Mouse (Mus musculus): ENCODE data around the gene Tmem242. TPM values are rescaled to one million over a fixed set of nuclear protein-coding genes. Genes with fewer than 3 reads are reported as not detected.

Gene Tmem242
- 129 and 142 TPM in 2 replicates for polyA plus RNA-seq (2014; fragmentation: Nextera tagmentation; extraction: Ambion mirVana)

DNA sequence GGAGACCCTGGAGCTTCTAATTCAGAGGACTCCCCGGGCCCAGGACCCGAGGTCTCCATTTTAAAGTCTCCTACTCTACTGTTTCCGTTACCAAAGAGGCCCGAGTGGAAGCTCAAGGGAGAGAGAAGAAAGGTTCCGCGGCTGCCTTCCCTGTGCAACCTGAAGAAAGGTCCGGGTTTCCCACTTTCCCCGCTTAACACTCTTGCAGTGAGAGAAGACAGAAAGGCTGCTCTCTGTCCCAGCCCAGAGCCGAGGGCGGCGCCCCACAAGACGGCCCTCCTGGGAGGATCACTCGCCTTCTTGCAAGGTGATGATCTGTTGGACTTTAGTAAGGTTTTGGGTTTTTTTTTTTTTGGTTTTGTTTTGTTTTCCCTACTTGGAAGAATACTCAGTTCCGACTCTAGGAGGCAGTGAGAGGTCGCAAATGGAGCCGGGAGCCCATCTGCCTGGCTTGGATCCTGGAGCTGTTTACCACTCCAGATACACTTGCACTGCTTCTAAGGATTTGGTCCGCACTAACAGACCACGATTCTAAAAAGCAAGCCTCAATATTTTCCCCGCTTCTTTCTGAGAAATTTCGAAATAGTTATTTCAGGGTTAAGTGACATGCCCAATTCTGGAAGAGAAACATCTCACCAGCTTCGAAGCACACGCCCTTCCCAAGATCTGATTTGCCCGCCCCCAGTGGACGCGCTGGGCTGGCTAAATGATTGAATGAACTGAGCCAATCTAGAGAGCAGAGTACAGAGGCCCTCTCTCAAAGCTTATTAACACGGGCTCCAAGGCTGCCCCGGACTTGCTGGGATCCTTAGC, at the start of gene Tmem242:
Tmem242 (minus strand) TSS at position 101 of the 813 bp plus-strand sequence.
- peak within 1 kb of the TSS; percentile 10; the same call in 1 of the 2 replicates for H3K27ac ChIP-seq (ENCODE audit: low read depth, low read length)
- WGBS = under 1% methylated on average over 27 of the region's 27 CpGs
- peak within 1 kb of the TSS; percentile 46 for H3K4me2 ChIP-seq (replicated peaks; ENCODE audit: low read depth, low read length)
- H3K4me1 ChIP-seq (replicated peaks; ENCODE audit: control insufficient read depth, insufficient read depth, low read length) = 0 out of 2 replicates have a peak, but pooled peaks cover 2% of the 10 kb centered on the region
- DNase-seq (ENCODE audit: low spot score) (peak; percentile 95), ATAC-seq (ENCODE audit: low FRiP score) (peak; percentile 95)
- no peaks in the 10 kb centered on the region for H3K27me3 ChIP-seq (ENCODE audit: control insufficient read depth, insufficient read depth, low read length)
- no peaks in the 10 kb centered on the region for H3K36me3 ChIP-seq (ENCODE audit: control insufficient read depth, insufficient read depth, low read length)
- peak within 1 kb of the TSS; percentile 81 for H3K9ac ChIP-seq (ENCODE audit: low read depth, low read length)
- H3K4me3 ChIP-seq (ENCODE audit: low read depth, low read length) = peak within 1 kb of the TSS; percentile 58
- H3K9me3 ChIP-seq (ENCODE audit: control insufficient read depth, low read length) = no peaks in the 10 kb centered on the region

DNA sequence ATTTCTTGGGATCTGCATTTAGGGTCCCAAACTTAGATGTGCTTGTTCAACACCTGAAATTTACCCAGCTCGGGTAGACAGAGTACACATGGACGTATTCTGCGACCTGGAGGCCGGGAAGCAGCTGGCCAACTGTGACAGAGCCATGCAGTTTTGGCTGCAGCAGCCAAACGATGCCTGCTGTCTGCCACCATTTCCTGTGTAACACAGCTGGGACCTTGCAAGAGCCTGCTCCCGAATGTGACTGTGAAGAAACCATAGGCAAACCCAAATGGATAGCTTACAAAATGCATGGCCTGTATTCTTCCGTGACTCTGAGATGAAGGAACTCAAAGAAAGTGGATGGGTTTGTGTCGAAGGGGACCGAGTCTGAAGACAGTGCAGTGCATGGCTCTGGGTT, 48.1 kb upstream of the Tmem242 start:
- Histone ChIP-seq H3K4me3 (ENCODE audit: low read depth, low read length) (no peak overlapping the region), H3K4me2 (replicated peaks; ENCODE audit: low read depth, low read length) (no peak overlapping the region), H3K4me1 (replicated peaks; ENCODE audit: control insufficient read depth, insufficient read depth, low read length) (no peaks in the 10 kb centered on the region), H3K27me3 (ENCODE audit: control insufficient read depth, insufficient read depth, low read length) (no peaks in the 10 kb centered on the region), H3K9ac (ENCODE audit: low read depth, low read length) (no peak overlapping the region), H3K9me3 (ENCODE audit: control insufficient read depth, low read length) (no peaks in the 10 kb centered on the region), H3K27ac (ENCODE audit: low read depth, low read length) (no peak overlapping the region), H3K36me3 (ENCODE audit: control insufficient read depth, insufficient read depth, low read length) (no peaks in the 10 kb centered on the region)
- ATAC-seq (ENCODE audit: low FRiP score) (no peak), DNase-seq (ENCODE audit: low spot score) (no peak)
- WGBS = 76% methylated on average over 9 of the region's 9 CpGs

DNA sequence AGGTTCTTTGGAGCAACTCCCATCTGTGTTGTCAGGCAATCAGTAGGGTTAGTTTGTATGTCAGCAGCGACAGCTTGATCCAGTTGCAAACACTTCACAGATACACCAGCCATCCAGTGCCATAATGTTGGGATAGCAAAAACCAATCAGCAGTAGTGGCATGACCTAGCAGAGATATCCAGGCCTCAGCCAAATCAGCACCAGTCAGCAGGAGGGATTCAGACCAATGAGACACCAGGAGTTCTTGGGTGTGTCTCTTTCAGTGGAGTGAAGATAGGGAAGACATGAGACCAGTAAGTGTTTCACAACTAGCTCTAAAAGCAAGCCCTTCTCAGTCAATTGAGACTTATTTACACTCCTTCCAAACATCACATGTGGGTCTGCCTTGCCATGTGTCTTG, 44.6 kb upstream of the Tmem242 start:
- Histone ChIP-seq H3K36me3 (ENCODE audit: control insufficient read depth, insufficient read depth, low read length) (no peaks in the 10 kb centered on the region), H3K4me2 (replicated peaks; ENCODE audit: low read depth, low read length) (no peak overlapping the region), H3K27ac (ENCODE audit: low read depth, low read length) (no peak overlapping the region), H3K9me3 (ENCODE audit: control insufficient read depth, low read length) (no peaks in the 10 kb centered on the region), H3K4me3 (ENCODE audit: low read depth, low read length) (no peak overlapping the region), H3K27me3 (ENCODE audit: control insufficient read depth, insufficient read depth, low read length) (no peaks in the 10 kb centered on the region), H3K9ac (ENCODE audit: low read depth, low read length) (no peak overlapping the region), H3K4me1 (replicated peaks; ENCODE audit: control insufficient read depth, insufficient read depth, low read length) (no peaks in the 10 kb centered on the region)
- WGBS = 92% methylated on average over 1 of the region's 1 CpGs
- DNase-seq (ENCODE audit: low spot score) (no peak), ATAC-seq (ENCODE audit: low FRiP score) (no peak)

DNA sequence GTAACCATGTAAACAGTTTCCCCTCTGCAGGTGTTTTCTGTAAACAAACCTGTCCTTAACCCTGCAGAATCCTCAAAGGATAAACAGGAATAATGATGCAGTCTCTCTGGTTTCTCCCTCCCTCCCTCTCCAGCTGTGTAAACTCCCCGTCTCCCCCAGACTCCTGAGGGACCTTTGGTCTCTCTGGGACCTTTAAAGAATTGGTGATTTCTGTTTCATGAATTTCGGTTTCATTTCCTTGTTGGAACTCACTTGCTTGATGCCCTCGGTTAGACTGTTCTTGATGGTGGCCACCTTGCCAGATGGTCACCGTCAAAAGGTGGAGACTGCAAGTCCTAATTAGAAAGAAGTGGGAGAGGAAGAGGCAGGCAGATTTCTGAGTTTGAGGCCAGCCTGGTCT, 43.4 kb upstream of the Tmem242 start:
- no peaks in the 10 kb centered on the region for H3K36me3 ChIP-seq (ENCODE audit: control insufficient read depth, insufficient read depth, low read length)
- no peak overlapping the region for H3K4me3 ChIP-seq (ENCODE audit: low read depth, low read length)
- H3K27ac ChIP-seq (ENCODE audit: low read depth, low read length) = no peak overlapping the region
- no peak overlapping the region for H3K4me2 ChIP-seq (replicated peaks; ENCODE audit: low read depth, low read length)
- 67% methylated on average over 4 of the region's 4 CpGs for WGBS
- ATAC-seq (ENCODE audit: low FRiP score) = no peak
- DNase-seq (ENCODE audit: low spot score) = no peak
- no peaks in the 10 kb centered on the region for H3K4me1 ChIP-seq (replicated peaks; ENCODE audit: control insufficient read depth, insufficient read depth, low read length)
- no peaks in the 10 kb centered on the region for H3K27me3 ChIP-seq (ENCODE audit: control insufficient read depth, insufficient read depth, low read length)
- no peaks in the 10 kb centered on the region for H3K9me3 ChIP-seq (ENCODE audit: control insufficient read depth, low read length)
- no peak overlapping the region for H3K9ac ChIP-seq (ENCODE audit: low read depth, low read length)

DNA sequence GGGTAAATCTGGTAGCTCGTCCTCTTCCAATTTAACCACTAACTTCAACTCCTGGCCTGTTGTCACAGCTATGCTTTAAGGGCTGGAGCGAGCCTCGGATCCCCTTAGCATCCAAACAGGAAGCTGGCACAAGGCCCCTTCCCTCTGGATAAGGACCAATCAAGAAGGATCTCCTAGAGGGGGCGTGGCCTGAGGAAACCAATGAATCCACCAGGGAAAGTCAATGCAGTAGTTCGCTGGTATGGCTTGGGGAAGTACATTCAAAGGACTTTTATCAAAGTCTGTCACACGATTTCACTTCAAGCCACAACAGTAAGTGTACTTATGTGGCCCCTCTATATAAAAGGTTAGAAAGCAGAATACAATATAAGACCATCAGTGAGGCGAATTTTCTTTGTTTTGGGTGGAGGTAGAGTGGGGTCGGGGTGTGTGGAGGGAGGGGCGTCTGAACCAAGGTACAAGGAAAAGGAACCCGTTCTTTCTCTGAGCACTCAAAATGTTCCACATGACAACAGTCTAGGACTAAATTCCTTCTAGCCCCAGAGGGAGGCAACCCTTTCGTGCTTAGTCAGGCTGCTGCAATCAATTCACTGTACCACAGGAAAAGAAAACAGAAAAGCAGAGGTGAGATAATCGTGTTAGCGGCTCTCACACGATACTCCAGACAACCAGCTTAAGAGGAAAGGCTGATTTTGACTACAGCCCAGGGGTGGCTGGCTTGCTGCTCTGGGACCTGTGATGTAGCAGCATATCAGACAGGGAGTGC, 36.1 kb upstream of the Tmem242 start:
- Histone ChIP-seq H3K4me2 (replicated peaks; ENCODE audit: low read depth, low read length) (no peak overlapping the region), H3K4me1 (replicated peaks; ENCODE audit: control insufficient read depth, insufficient read depth, low read length) (no peaks in the 10 kb centered on the region), H3K27me3 (ENCODE audit: control insufficient read depth, insufficient read depth, low read length) (no peaks in the 10 kb centered on the region), H3K4me3 (ENCODE audit: low read depth, low read length) (no peak overlapping the region), H3K36me3 (ENCODE audit: control insufficient read depth, insufficient read depth, low read length) (no peaks in the 10 kb centered on the region), H3K27ac (ENCODE audit: low read depth, low read length) (no peak overlapping the region), H3K9ac (ENCODE audit: low read depth, low read length) (no peak overlapping the region), H3K9me3 (ENCODE audit: control insufficient read depth, low read length) (no peaks in the 10 kb centered on the region)
- peak; percentile 17 for DNase-seq (ENCODE audit: low spot score)
- no peak for ATAC-seq (ENCODE audit: low FRiP score)
- 66% methylated on average over 14 of the region's 14 CpGs for WGBS

DNA sequence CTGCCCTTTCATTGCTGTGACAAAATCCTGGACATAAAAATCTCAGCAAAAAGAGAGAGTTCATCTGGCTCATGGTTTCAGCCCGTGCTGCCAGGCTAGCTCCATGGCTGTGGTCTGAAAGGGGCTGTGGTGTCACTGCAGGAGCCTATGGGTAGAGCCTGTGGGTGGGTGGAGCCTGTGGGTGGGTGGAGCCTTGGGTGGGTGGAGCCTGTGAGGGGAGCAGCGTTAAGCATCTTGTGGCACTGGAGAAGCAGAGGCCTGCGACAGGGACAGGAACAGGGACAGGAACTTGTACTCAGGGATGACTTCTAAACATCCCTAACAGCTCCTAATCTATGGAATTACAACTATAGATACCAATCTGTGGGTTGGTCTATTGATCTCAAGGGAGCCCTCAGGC, 32.2 kb upstream of the Tmem242 start:
- Histone ChIP-seq H3K4me3 (ENCODE audit: low read depth, low read length) (no peak overlapping the region), H3K27ac (ENCODE audit: low read depth, low read length) (no peak overlapping the region), H3K36me3 (ENCODE audit: control insufficient read depth, insufficient read depth, low read length) (no peaks in the 10 kb centered on the region), H3K9ac (ENCODE audit: low read depth, low read length) (no peak overlapping the region), H3K27me3 (ENCODE audit: control insufficient read depth, insufficient read depth, low read length) (no peaks in the 10 kb centered on the region), H3K4me2 (replicated peaks; ENCODE audit: low read depth, low read length) (no peak overlapping the region), H3K9me3 (ENCODE audit: control insufficient read depth, low read length) (no peaks in the 10 kb centered on the region), H3K4me1 (replicated peaks; ENCODE audit: control insufficient read depth, insufficient read depth, low read length) (no peaks in the 10 kb centered on the region)
- ATAC-seq (ENCODE audit: low FRiP score) (no peak), DNase-seq (ENCODE audit: low spot score) (no peak)
- WGBS = 44% methylated on average over 3 of the region's 3 CpGs

DNA sequence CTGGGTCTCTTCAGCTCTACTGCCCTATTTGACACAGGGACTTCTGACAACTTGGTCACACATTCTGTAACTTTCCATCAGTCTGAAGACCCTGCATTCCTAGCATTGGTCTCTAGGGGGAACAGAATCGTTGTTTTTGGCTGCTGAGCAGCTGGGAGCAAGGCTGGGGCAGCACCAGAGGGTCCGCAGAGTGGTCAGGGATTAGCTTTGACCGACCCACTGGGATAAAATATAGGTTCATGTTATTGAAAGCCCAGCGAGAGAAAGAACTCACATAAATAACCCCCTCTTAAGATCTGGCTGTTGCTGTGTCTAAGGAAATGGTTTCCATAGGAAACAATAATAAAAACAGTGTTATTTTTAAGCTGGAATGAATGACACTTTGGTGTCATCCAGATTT, 27.1 kb upstream of the Tmem242 start:
- H3K27ac ChIP-seq (ENCODE audit: low read depth, low read length) = no peak overlapping the region
- H3K9ac ChIP-seq (ENCODE audit: low read depth, low read length) = no peak overlapping the region
- 57% methylated on average over 4 of the region's 4 CpGs for WGBS
- H3K4me3 ChIP-seq (ENCODE audit: low read depth, low read length) = no peak overlapping the region
- H3K27me3 ChIP-seq (ENCODE audit: control insufficient read depth, insufficient read depth, low read length) = no peaks in the 10 kb centered on the region
- ATAC-seq (ENCODE audit: low FRiP score) (no peak), DNase-seq (ENCODE audit: low spot score) (no peak)
- H3K4me1 ChIP-seq (replicated peaks; ENCODE audit: control insufficient read depth, insufficient read depth, low read length) = no peaks in the 10 kb centered on the region
- H3K9me3 ChIP-seq (ENCODE audit: control insufficient read depth, low read length) = no peaks in the 10 kb centered on the region
- H3K4me2 ChIP-seq (replicated peaks; ENCODE audit: low read depth, low read length) = no peak overlapping the region
- H3K36me3 ChIP-seq (ENCODE audit: control insufficient read depth, insufficient read depth, low read length) = no peaks in the 10 kb centered on the region

DNA sequence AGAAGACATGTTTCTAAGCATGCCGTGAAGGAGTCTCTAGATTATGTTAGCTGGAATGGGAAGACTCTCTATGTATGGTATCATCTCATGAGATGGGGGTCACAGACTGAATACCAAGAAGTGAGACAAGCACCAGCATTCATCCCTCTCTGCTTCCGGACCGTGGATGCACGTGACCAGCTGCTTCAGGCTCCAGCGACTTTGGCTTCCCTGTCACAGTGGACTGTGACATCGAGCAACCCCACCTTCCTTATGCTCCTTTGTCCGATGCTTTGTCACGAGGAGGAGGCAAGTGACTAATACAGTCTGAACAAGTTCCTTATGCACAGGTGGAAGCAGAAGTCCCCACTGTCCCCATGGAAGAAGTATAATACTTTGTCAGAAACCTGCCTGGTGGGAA, 26.7 kb upstream of the Tmem242 start:
- Histone ChIP-seq H3K9ac (ENCODE audit: low read depth, low read length) (no peak overlapping the region), H3K36me3 (ENCODE audit: control insufficient read depth, insufficient read depth, low read length) (no peaks in the 10 kb centered on the region), H3K4me1 (replicated peaks; ENCODE audit: control insufficient read depth, insufficient read depth, low read length) (no peaks in the 10 kb centered on the region), H3K9me3 (ENCODE audit: control insufficient read depth, low read length) (no peaks in the 10 kb centered on the region), H3K27me3 (ENCODE audit: control insufficient read depth, insufficient read depth, low read length) (no peaks in the 10 kb centered on the region), H3K4me3 (ENCODE audit: low read depth, low read length) (no peak overlapping the region), H3K27ac (ENCODE audit: low read depth, low read length) (no peak overlapping the region), H3K4me2 (replicated peaks; ENCODE audit: low read depth, low read length) (no peak overlapping the region)
- DNase-seq (ENCODE audit: low spot score) = no peak
- no peak for ATAC-seq (ENCODE audit: low FRiP score)
- 84% methylated on average over 8 of the region's 8 CpGs for WGBS
